Mouse (Mus musculus) yolk sac, embryonic 10.5 days (tissue): Measurements from ENCODE around the gene Dnah7a.
"Not testable (repeated sequence)": the region's sequence is repeated elsewhere in the genome, so short reads cannot be mapped to it uniquely, and the experiment has no call there.

Experiments
- DNase-seq: peaks from one replicate; pipeline ENCODE4 v3.0.0-alpha.2; 2017; ENCODE audit warnings: low spot score

Gene Dnah7a

DNA sequence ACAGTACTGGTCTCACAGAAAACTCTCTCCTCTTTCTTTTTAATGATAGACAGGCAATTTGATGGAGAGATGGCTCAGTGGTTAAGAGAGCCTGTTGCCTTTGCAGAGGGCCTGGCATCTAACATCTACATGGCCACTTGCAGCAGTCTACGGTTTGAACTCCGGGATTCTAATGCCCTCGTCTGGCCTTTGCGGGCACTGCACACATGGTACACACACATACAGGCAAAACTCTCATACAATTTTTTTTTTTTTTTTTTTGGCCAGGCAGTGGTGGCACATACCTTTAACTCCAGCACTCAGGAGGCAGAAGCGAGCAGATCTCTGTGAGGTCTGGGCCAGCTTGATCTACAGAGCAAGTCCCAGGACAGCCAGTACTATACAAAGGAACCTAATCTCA is 2.4 kb downstream of the Dnah7a start:
- DNase-seq, result no peak

DNA sequence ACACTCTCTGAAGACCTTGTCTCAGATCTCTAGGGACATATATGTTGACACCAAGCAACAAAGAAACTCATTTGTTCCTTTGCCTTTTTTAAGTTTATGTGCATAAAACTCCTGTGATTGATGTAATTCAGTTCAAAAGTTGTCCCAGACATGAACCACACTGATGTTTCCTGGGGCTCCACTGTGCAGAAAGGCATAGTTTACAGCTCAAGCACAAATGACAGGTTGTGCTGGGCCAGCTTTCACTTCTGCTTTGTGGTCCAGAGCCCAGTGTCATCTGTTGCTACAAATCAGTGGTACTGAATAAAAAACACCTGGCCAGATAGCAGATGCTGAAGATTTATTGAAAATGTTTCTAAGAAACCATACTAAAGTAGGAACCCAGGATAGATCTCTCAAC is 42.3 kb downstream of the Dnah7a start:
- DNase-seq, result not testable (repeated sequence)

- DNase-seq, result no peak
Measured at GRCm38 (mm10) chr1:53639865-53640794, 66.5 kb downstream of the Dnah7a start.

GRCm38 (mm10) chr1:53635641-53636040 is 70.9 kb downstream of the Dnah7a start:
- DNase-seq, result not testable (repeated sequence)

DNA sequence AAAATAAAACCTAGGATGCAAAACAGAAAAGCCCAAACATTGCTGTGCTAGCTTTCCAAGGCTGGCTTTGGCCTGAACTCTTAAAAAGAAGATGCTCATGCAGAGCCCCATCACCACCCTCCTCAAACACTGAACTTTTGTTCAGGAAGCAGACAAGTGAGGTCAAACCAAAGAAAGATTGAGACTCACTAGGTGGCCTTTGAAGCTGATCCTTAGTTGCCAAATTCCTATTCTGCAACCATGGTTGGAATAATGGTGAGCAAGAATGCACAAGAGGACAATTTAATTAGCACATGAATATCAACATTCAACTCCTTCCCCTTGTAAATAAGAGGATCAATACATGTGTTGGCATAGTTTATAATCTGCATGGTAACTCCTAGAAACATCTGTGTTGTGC is 74.5 kb downstream of the Dnah7a start:
- not testable (repeated sequence) for DNase-seq

DNA sequence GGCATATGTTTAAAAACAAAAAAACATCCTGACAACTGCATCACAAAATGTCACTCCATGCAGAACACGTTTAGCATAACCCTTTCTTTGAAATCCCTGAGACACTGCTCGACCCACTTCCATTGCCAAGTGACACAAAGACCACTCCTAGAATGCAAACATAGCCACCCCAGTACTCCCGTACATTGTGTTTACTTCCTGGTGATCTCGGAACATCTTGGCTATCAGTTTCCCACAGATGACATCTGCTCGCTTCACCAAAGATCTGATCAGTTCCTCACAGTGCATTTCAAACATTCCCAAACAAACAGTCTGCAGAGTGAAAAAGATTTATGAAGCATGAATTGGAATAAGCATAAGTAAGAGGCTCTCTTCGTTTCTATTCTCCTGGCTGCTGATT is 76.6 kb downstream of the Dnah7a start:
- no peak for DNase-seq

GRCm38 (mm10) chr1:53613486-53613885 is 93.1 kb downstream of the Dnah7a start:
- DNase-seq, result no peak

- not testable (repeated sequence) for DNase-seq
Measured at GRCm38 (mm10) chr1:53581326-53581725, 125.3 kb downstream of the Dnah7a start.

- not testable (repeated sequence) for DNase-seq
Measured at GRCm38 (mm10) chr1:53557918-53558317, 148.7 kb downstream of the Dnah7a start.

GRCm38 (mm10) chr1:53547018-53547417 is 159.6 kb downstream of the Dnah7a start:
- DNase-seq, result not testable (repeated sequence)

- DNase-seq, result not testable (repeated sequence)
Measured at GRCm38 (mm10) chr1:53538356-53538755, 168.2 kb downstream of the Dnah7a start.

DNA sequence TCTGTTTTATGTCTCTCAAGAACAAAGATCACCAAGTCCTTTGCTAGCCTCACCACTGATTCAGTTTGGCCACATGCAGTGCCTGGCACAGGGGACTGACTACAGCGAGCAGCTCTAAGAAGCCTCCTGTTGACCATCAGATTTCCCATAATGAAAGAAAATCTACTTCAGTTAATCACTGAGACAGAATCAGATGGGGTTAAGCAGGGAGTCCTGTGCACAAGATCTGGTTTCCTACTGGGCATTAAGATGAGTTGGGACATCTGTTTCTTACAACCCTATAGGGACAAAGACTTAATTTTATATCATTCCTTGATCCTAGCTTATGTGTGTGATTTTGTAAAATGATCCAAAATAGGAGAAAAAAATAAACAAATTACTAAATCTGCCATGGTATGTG is 171.8 kb downstream of the Dnah7a start:
- DNase-seq, result not testable (repeated sequence)

DNA sequence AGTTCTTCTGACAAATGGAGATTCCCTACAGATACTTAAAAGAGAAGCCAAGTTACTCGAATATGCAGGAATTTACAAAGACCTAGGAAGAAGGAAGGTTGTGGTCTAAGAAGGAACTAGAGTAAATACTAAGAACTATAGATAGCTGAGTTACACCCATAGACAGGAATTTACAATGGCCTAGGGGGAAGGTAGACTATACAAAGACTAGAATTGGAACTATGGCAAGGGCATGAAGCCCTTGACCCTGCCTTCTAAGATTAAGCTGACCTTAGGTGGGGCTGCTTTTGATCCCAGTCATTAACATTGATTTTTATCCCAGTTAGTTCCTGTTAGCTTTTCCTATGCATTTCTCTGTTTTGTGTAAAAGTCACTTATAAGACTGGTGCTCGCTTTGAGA is 180.6 kb downstream of the Dnah7a start:
- not testable (repeated sequence) for DNase-seq

DNA sequence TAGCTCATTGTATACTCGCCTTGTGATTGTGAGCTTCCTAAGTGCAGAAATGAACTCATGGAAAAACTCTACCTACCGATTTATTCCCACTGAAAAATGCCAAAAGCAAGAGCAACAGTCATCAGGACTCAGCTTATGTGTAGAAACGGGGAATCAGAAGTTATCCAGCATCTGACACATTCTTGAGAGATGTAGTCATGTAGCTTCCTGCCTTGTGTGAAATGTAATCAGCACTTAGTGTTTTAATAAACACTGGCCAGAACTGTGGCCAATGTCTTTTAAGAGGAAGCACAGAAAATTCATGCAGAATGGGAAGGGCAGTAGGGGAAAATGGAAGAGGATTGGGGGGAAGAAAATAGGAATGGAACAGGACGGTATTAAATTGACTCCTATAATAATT is 232.9 kb downstream of the Dnah7a start:
- DNase-seq, result no peak

DNA sequence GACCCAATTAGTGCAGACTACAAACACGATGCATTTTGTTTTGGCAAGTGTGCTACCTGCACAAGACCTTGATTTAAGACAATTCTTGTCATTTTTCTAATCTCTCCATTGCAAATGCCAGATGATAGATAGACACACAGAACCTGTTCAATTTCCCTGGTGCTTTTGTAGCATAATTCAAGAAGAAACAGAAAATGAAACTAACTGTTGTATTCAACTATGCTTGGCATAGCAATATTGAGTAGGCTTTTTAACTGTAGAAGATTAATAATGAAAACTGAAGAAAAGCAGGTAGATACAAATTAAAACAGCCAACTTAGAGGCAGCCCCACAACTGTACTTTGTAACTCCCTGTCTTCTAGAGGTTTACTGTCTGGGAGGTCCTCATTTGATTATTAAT is 234.5 kb downstream of the Dnah7a start:
- DNase-seq, result not testable (repeated sequence)

- no peak for DNase-seq
Measured at GRCm38 (mm10) chr1:53467325-53467670, 239.3 kb downstream of the Dnah7a start.

DNA sequence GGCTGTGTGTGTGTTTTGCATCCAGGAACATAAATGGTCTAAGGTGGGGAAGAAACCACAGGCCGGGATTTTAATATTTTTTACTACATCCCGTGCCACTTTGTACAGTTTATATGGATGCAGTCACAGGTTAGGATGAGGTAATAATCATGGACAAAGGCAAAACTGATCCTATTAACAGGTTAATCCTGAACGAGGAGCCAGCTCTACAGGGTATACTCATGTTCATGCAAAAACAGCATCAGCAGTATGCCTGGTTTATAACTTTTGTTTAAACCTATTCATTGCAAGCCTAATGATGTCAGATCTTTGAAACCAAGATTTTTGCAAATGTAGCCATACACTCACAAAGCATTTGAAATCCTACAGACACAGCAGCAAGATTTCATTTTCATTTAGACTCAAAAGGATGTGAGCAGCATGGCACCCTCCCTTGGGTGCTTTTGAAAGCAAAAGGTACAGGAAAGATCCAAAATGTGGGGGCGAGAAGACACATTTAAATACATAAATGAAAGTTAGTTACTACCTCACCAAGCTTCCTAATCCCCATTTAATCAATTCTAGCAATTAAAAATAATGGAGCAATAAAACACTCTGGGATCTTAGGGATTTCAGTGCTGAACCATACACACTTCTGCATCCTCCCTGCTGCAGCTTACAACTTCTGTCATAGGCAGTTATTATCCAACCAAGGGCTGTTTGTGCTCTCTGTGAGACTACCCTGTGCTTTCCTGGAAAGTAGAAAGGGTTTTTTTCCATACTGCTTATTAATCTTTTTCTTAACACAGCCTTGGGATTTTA is 239.9 kb downstream of the Dnah7a start:
- DNase-seq, result not testable (repeated sequence)

GRCm38 (mm10) chr1:53439173-53439572 is 267.4 kb downstream of the Dnah7a start:
- not testable (repeated sequence) for DNase-seq

DNA sequence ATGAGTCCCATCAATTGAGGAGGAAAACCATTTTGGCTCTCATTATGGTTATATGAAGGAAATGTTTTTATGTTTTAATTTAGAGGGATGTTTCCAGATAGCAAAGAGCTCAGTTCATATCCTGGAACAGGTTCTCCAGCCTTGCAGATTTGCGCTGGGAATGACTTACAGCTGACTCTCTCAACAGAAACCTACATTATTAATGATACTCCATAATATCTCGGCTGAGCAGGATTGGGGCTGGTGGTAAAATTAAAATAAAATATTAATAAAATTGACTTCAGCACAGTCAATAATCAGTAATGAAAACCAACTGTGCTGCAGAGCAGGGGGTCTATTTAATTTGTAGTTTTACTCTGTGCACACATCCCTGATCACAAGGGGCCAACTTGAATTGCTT is 274.2 kb downstream of the Dnah7a start:
- DNase-seq, result not testable (repeated sequence)

GRCm38 (mm10) chr1:53405803-53406325 is 300.7 kb downstream of the Dnah7a start:
- no peak for DNase-seq

GRCm38 (mm10) chr1:53393936-53394760 is 312.4 kb downstream of the Dnah7a start:
- not testable (repeated sequence) for DNase-seq

- DNase-seq, result no peak
Measured at GRCm38 (mm10) chr1:53388762-53389161, 317.8 kb downstream of the Dnah7a start.
